Mouse (Mus musculus) kidney, postnatal 10 days (tissue): Measurements from ENCODE around the gene Wnt1.

ENCODE experiments used
- DNase-seq: peaks from one replicate; pipeline ENCODE4 v3.0.0; 2021; ENCODE audit warnings: mixed read lengths

The Wnt1 gene

GRCm38 (mm10) chr15:98839161-98839560 is 49.5 kb downstream of the Wnt1 start:
- no peak for DNase-seq

GRCm38 (mm10) chr15:98839671-98840585 is 50.3 kb downstream of the Wnt1 start:
- no peak for DNase-seq
